Mouse (Mus musculus) left cerebral cortex, postnatal 4 days (tissue): ENCODE results near the gene Olfr1367. TPM values are rescaled to one million over a fixed set of nuclear protein-coding genes. Genes with fewer than 3 reads are reported as not detected.

Experiments used
- DNase-seq: peaks from one replicate; pipeline ENCODE4 v3.0.0-alpha.2; 2022
- intact Hi-C: fragments of 180-260 bp; cut with DNase I; formaldehyde crosslinking; loops from one replicate; pipeline ENCODE4 v1.15.1; 2025
- total RNA-seq, 2 experiments: library from RNA; stranded (reverse); gene quantifications; 2 replicates each; pipeline ENCODE4 v1.2.3; 2021

Olfr1367 gene
- total RNA-seq: not detected

DNA sequence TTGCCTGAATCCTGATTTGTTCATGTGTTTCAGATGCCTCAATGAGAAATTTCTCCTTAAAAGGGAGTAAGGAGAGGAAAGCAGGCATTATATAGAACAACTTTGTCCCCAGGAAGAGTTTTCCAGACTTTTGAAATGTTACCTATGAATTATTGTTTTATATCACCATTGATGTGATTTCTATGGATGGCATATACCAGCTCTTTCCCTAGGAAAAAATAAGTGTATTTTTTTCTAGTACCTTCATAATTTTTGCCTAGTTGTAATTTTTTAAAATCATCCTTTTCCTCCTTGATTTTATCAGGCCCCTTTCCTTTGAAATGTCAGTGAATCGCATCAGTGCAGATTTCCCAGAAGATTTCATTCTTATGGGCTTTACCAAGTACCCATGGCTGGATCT, at the start of gene Olfr1367:
Gene Olfr1367, plus strand, starts transcription at position 301 of the 400 bp plus-strand sequence.
- no peak for DNase-seq
- intact Hi-C loops: no loop called here

DNA sequence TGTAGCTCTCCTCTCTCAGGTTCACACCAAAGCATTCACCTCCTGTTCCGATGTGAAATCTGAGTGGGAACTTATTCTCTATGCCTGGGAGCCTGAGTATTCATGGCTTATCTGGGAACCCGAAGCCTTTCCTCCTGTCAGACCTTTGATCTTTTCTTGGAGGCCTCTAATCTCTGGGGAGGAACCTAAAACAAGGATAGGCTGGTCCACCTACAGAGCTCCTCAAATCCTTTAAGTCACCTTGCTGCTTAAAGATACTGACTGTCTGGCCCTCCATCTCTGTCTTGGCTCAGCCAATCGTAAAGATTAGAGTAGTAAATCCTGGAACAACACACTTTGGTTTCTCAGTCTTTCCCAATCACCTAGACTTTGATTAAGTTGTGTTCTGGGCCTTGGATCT, 48.2 kb upstream of the Olfr1367 start:
- no peak for DNase-seq
- intact Hi-C loops: no loop called here

DNA sequence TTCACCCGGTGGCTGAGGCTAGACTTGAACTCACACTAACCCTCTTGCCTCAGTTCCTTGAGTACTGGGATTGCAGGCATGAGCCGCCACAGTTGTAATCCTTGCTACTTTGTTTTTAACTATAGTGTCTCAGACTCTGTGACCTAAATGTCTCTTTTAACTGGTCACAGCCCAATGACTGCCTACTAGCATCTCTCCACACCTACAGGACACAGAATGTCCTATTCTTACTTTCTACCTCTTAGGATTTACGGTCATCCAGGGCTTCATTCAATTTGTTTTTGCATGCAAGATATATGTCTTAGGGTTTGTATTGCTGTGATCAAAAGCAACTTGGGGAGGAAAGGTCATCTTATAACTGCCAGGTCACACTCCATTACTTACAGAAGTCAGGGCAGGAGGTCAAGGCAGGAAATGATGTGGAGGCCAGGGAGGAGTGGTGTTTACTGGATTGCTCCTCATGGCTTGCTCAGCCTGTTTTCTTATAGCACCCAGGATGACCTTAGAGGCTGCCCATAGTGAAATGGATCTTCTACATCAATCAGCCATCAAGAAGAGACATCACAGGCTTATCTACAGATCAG, 42.1 kb upstream of the Olfr1367 start:
- intact Hi-C loops: no loop called here
- no peak for DNase-seq

DNA sequence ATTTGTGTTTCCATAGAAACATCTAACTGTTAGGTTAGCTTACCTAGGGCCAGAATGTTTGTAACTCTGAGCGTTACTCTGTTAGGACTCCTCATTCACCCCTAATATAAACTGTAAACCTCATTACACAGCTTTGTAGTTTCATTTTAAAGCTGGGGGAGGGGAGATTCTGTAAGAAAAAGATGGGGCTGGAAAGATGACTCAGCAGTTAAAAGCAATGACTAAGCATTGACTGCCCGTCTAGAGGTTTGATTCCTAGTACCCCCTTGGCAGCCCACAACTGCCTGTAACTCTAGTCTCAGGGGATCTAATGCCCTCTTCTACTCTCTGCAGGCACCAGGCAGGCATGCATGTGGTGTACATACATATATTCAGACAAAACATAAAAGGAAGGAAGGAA, 36.9 kb upstream of the Olfr1367 start:
- intact Hi-C loops: no loop called here
- no peak for DNase-seq

DNA sequence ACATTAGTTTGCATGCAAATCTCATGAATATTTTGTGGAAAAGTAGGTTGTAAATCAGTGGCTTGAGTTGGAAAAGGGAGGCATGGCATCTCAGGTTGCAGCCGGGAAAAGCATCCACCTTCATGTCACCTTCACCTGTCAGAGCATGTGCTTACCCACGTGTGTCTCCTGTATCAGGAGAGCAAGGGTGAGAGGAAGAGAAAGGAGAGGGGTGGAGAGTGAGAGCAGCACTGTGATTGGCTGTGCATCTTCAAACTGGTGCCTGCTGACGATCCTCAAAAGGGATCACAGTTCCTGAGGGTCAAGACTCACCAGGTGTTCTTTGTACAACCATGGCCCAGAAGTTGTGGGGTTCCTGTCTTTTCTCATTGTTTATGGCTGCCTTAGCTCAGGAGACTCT, 34.8 kb upstream of the Olfr1367 start, which contains the start of gene Gpx6:
Gene Gpx6, plus strand, starts transcription at position 200 of the 400 bp plus-strand sequence.
- DNase-seq: no peak
- intact Hi-C loops: no loop called here

DNA sequence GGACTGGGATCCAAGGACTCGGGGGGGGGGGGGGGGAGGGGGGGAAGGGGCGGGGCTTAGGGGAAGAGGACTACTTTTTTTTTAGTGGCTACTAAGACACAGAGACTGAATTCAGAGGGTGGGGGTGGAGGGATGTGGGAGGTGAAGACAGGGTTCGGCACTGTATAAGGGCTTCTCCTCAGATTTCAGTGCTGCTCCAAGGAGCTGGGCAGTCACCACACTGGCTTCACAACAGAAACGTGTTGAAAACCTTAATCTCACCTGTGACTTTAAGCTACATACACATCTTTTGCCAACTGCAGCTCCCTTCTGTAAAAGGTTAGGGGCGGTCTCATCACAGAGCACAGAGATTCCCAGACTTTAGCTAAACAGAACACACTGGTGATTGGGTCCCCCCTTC, 33.9 kb upstream of the Olfr1367 start:
- intact Hi-C loops: no loop called here
- DNase-seq: no peak

DNA sequence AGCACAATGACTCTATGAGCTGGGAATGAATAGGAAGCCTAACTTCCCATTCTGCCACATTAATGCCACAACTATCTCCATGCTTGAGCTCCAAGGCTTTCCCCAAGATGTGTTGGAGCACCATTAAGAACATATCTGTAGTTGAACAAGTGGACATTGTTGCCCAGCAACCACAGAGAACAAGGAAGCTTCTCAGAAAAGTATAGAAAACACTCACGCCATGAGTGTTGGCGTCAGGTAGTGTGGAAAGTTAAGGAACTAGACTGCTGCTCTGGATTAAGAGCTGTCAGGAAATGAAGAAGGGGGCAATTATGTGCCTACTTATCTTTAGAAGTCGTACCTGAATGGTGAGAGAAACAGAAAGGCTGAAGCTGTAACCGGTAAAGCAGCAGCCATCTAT, 32.8 kb upstream of the Olfr1367 start:
- intact Hi-C loops: no loop called here

DNA sequence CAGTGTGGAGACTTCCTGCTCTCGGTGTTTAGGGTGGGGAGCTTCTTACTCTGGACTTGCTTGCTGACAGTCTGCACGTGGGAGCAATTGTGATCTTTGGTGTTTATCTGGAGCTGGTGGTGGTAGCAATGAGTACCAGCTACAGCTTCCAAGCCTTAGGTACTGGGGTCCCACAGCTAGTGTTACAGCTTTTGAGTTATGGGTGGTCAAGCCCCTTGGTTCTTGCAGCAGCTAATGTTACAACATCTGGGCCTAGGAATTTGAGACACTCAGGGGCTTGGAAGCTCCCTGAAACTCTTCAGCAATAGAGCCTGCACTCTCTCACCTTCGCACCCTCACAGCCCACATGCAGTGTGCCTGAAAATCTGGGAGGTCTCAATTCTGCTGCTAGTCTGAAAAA, 26.4 kb upstream of the Olfr1367 start:
- no peak for DNase-seq
- intact Hi-C loops: loop anchor here (10.0 kb wide), 1 partner anchor 135 kb away; no protein-coding TSS in a partner anchor

More for the DNA sequence above, 32.8 kb upstream of the Olfr1367 start:
- no peak for DNase-seq

DNA sequence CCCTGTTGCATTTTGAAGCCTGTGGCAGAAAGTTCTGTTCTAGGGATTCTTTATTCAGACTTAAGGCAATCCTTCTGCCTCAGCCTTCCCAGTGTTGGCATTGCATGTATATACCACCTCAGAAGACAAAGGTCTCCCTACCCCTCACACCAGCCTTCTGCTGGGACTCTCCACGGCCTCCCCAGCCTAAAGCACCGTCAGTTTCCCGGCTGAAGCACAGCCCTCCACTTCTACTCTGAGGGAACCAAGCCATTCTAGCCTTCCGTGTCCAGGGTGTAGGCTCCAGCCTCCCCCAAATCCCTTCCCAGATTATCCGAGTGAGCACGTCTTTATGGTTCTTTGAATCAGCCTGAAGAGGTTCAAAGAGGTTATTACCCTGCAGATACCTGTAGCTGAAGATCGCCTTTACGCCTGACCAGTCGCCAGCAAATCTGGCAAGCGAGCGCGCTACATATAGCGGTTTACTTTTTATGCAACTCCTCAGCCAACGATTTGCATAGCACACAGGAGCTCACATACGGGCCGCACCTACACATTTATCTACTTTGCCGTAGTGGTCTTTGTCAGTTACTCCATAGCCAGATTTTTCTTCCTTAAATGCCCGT, 24.7 kb upstream of the Olfr1367 start:
- intact Hi-C loops: loop anchor here (10.0 kb wide), 1 partner anchor 137 kb away; no protein-coding TSS in a partner anchor

DNA sequence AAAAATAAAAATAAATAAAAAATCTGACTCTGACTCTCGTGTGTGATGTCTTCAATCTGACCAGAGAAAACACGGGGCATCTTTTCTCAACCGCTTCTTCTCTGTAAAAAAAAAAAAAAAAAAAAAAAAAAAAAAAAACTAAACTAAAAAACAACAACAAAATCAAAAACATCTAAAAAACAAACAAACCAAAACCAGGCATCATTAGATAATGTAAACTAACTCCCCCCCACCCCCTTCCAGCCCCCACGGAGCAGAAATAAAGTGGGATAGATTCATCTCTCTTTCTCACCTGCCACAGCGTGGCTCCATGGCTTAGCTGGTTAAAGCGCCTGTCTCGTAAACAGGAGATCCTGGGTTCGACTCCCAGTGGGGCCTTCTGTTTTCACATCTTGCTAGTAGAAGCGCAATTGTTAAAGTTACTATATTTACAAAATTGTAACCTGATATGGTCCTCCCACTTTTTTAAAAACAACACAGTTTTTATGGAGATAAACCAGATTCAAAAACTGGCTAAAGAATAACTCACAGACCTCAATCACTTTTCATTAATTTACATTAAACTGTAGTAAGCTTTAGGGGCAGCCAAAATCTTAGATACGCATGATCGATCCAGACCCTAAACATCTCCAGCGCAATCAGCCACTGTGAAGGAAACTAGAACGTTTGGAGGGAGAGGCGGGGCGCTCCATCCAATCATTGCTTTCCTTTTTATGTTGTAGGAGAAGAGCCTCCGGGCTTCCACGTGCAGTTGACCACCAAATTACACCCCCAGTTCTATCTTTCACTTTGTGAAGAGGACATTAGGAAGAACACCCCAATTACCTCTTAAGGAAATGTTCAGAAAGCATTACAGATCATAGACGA, 24.0 kb upstream of the Olfr1367 start:
- peak; percentile 25 for DNase-seq
- intact Hi-C loops: loop anchor here (10.0 kb wide), 1 partner anchor 138 kb away; no protein-coding TSS in a partner anchor

More for the DNA sequence above, 24.7 kb upstream of the Olfr1367 start:
- no peak for DNase-seq

DNA sequence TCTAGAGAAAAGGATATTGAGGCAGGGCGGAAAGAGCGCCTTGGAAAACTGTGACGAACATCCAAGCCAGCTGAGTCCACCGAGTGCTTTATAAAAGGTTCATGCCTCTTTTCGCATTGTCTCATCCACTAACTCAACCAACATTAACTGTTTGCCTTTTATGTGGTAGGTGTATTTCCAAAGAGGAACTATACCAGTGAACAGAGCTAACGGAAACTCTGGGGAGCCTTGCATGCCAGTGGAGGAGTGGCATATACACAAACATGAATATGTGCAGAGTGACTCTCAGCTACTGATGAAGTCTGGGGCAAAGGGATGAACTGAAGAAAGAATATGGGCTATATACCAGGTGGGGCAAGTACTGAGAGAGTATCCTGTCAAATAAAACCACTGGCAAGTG, 23.3 kb upstream of the Olfr1367 start:
- DNase-seq: no peak
- intact Hi-C loops: loop anchor here (10.0 kb wide), 1 partner anchor 139 kb away; no protein-coding TSS in a partner anchor

DNA sequence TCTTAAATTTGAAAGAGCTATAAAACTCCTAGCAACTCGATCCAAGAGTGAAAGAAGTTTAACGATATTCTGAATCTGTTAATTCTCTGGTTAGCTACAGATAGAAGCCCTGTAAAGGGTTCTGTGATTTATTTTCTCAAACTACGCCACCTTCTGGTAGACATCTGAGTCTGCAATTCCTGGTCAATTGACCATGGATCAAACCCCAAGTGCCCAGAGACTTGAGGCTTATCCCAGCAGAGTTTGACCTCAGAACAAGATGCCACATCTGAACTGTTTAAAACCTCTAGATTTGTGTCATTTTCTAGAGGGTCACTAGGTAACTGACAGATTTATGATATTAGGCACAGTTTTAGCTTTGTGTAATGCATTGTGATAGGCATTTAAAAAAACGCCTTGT, 20.5 kb upstream of the Olfr1367 start:
- no peak for DNase-seq
- intact Hi-C loops: loop anchor here (5.0 to 10.0 kb wide), 2 partner anchors 49 to 141 kb away; no protein-coding TSS in a partner anchor

DNA sequence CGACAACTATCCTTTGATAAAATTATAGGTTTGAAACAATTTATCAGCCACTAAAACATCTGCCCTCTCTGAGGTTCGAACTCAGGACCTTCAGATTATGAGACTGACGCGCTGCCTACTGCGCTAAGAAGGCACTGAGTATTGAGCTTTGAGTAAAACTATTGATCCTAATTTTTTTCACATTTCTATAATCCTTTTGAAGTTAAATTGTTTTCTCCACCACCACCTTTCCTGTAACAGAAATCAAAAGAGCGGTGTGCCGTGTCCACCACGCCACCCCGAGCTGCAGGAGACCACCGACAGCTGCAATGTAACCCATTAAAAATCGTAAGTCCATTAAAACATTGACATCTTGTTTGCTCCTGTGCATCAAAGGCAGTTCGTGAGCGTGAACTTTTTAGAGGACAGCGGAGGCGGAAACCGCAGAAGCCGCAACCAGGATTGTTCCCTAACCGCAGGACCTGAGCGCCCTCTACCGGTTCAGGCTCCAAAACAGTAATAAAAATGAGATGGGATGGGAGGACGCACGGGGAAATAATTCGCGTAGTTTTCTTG, 20.0 kb upstream of the Olfr1367 start:
- intact Hi-C loops: loop anchor here (5.0 to 10.0 kb wide), 2 partner anchors 49 to 142 kb away; no protein-coding TSS in a partner anchor

DNA sequence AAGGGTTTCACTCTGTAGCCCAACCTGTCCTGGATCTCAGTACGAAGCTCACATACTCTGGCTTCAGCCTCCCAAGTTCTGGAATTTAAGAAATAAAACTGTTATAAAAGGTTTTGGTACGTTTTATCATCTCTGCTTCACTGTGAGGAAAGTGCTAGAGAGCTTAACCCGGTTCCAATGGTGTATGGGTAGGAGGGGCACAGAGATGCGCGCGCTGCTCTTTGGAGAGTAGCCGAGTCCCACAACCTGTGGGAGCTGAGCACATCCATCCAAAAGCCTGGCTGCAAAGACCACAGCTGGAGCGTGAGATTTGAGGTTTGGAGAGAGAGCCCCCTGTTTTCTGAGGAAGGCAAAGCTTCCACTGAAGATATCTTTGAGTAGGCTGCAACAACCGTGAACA, 19.3 kb upstream of the Olfr1367 start:
- peak; percentile 11 for DNase-seq
- intact Hi-C loops: loop anchor here (5.0 to 10.0 kb wide), 2 partner anchors 50 to 143 kb away; no protein-coding TSS in a partner anchor

More for the DNA sequence above, 20.0 kb upstream of the Olfr1367 start:
- peak; percentile 86 for DNase-seq

DNA sequence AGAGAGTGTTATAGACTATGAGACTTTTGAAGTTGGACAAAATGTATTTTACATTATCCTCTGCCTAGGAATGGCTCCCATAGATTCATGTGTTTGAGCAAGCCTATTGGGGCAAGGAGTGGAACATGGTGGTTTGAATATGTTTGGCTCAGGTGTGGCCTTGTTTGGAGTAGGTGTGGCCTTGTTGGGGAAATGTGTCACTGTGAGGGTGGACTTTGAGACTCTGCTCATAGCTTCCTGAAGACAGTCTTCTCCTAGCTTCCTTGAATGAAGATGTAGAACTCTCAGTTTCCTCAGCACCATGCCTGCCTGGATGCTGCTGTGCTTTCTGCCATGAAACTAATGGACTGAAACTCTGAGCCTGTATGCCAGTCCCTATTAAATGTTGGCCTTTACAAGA, 3.9 kb downstream of the Olfr1367 start:
- intact Hi-C loops: no loop called here
- no peak for DNase-seq

DNA sequence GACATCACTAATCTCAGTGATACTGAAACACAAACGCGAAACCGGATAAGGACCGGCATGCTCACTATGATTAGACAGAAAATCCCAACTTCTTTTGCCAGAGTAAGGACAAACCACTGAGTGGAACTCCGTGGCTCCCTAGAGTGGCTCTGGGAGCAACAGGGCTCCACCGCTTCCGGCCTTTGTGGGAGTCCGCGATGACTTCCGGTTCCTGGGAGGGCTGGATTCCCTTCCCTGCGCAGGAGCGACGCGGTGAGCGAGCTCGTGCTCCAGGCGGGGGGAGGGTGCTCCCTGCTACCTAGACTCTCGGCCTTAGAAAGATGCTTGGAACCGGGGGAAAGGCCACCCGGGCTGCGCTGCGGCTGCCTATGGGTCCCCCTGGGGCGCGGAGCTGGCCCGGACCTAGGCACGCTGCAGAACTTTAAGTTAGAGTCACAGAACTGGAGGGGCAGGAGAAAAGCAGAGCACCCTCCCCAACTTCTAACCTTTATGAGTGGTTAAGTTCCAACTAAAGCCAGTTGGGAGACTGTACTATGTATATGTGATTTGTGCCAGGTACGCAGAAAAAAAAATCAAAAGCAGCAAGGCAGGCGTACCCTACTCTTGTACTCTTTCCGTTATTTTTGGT, 16.0 kb downstream of the Olfr1367 start, which contains the start of gene Zscan12:
Gene Zscan12, plus strand, starts transcription at position 200 of the 628 bp plus-strand sequence.
- DNase-seq: peak; percentile 89
- intact Hi-C loops: no loop called here

DNA sequence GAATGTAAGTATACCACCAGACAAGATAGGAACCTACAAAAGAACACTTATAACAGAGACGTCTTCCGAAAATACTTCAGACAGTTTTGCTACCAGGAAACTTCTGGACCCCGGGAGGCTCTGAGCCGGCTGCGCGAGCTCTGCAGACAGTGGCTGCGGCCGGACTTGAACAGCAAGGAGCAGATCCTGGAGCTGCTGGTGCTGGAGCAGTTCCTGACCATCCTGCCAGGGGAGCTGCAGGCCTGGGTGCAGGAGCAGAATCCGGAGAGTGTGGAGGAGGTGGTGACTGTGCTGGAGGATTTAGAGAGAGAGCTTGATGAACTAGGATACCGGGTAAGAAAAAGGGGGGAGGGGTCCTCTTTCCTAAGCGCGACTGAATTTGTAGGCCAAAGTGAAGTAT, 17.0 kb downstream of the Olfr1367 start:
- DNase-seq: no peak
- intact Hi-C loops: no loop called here

DNA sequence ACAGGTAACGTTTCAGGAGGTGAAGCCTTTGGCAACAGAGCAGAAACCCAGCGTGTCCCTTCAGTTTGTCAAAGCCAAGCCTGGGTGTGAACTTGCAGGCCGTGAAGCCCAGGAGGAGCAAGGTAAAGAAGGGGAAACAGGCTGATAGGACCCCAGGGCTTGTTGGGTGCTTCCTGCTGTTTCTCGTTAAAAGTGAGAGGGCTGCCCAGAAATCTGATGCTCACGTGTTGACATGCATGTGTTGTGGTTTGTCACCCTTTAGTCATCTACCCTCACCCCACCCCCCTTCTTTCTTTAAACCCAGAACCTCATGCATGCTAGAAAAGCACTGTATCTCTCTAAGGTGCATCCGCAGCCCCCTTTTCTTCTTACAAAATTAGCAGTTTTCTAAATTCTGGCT, 19.9 kb downstream of the Olfr1367 start:
- intact Hi-C loops: no loop called here
- DNase-seq: no peak

DNA sequence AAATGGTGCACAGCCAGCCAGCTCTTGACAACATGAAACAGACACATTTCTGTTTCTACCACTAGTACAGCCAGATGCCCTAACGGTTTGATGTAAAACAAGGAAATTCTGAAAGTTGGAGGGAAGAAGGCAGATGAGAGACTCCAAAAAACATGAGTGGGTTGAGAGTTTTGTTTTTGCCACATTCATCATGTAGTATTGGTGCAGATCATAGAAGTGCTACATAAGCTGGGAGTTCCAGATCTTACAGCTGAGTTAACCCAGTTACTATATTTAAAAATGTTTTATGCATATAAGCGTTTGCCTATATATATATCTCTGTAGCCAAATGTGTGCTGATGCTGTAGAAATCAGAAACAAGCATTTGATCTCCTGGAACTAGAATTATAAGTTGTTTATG, 26.0 kb downstream of the Olfr1367 start:
- DNase-seq: no peak
- intact Hi-C loops: no loop called here

DNA sequence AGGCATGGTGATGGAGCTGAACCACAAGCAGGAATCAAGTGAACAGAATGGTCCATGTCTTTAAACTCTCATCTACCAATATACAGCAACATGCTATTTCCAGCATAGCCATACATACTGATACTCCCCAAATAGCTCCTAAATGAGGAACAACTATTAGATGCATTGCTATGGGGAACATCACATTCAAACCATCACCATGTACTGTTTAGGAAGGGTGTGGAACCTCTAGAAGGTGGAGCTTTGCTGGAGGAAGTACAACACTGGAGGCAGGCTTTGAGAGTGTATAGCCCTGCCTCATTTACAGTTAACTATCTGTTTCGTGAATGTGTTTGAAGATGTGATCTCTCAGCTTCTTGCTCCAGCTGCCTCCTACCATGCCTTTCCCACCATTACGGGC, 31.1 kb downstream of the Olfr1367 start:
- intact Hi-C loops: no loop called here

More for the DNA sequence above, 31.1 kb downstream of the Olfr1367 start:
- DNase-seq: no peak
